Mouse (Mus musculus) heart, postnatal 0 days (tissue): Measurements from ENCODE around the gene 1110032A03Rik. TPM values are rescaled to one million over a fixed set of nuclear protein-coding genes. Genes with fewer than 3 reads are reported as not detected.

Experiments
- ATAC-seq: fragments of 200-750 bp; cut with Nextera tagmentation; 2 replicates; pipeline ENCODE4 v1.8.0; 2017; ENCODE audit warnings: low read depth, moderate number of reproducible peaks, moderate library complexity; ENCODE audit not compliant: insufficient read depth
- DNase-seq: peaks from one replicate; pipeline ENCODE4 v3.0.0-alpha.2; 2016; ENCODE audit warnings: low spot score
- H3K27ac ChIP-seq: fragments of 300-500 bp; sonication (generic); 2 replicates; pipeline ENCODE4 v1.5.1; 2014; ENCODE audit warnings: low read depth, mild to moderate bottlenecking
- H3K27me3 ChIP-seq: fragments of 300-500 bp; sonication (generic); 2 replicates; pipeline ENCODE4 v1.6.1; 2014; ENCODE audit warnings: low read length, mixed read lengths; ENCODE audit not compliant: control insufficient read depth, insufficient read depth
- H3K36me3 ChIP-seq: fragments of 300-500 bp; sonication (generic); replicated peaks from 2 replicates; pipeline ENCODE4 v1.6.1; 2014; ENCODE audit warnings: low read length, mixed read lengths; ENCODE audit not compliant: control insufficient read depth, insufficient read depth
- H3K4me1 ChIP-seq: fragments of 300-500 bp; sonication (generic); 2 replicates; pipeline ENCODE4 v1.6.1; 2014; ENCODE audit warnings: antibody characterized with exemption; ENCODE audit not compliant: control insufficient read depth, insufficient read depth
- H3K4me2 ChIP-seq: fragments of 300-500 bp; sonication (generic); 2 replicates; pipeline ENCODE4 v1.6.1; 2014; ENCODE audit warnings: low read depth, mild to moderate bottlenecking, low read length, moderate library complexity
- H3K4me3 ChIP-seq: fragments of 300-500 bp; sonication (generic); 2 replicates; pipeline ENCODE4 v1.5.1; 2014; ENCODE audit warnings: low read depth, low read length
- H3K9ac ChIP-seq: fragments of 300-500 bp; sonication (generic); replicated peaks from 2 replicates; pipeline ENCODE4 v1.6.1; 2014; ENCODE audit warnings: low read depth, low read length, mixed read lengths
- H3K9me3 ChIP-seq: fragments of 300-500 bp; sonication (generic); replicated peaks from 2 replicates; pipeline ENCODE4 v1.6.1; 2016; ENCODE audit warnings: low read length; ENCODE audit not compliant: control insufficient read depth
- CTCF ChIP-seq: IDR thresholded peaks from 2 replicates; pipeline ENCODE4 v1.5.1; 2016; ENCODE audit warnings: antibody characterized with exemption, control low read depth, low read depth
- EP300 ChIP-seq: IDR thresholded peaks from 2 replicates; pipeline ENCODE4 v1.6.1; 2016; ENCODE audit warnings: antibody characterized with exemption, low read depth
- WGBS: fragments of 180-500 bp; shearing (Covaris S2); extraction: QIAGEN DNeasy Blood & Tissue Kit; methylation state at CpG from one replicate; pipeline ENCODE4 v1.1.7; 2014; 5-methylcytosine and 5-hydroxymethylcytosine counted together
- polyA plus RNA-seq: library from polyadenylated mRNA; unstranded; fragments of >200 nt; fragmentation: Nextera tagmentation; extraction: Ambion mirVana; gene quantifications from 2 replicates; pipeline ENCODE4 v1.2.1, GENCODE M21; 2015
- total RNA-seq: library from RNA; depleted of rRNA; stranded (reverse); fragments of >200 nt; gene quantifications from 2 replicates; pipeline ENCODE4 v1.2.3, GENCODE M21; 2014; ENCODE audit warnings: low replicate concordance

The 1110032A03Rik gene
- total and polyA plus RNA-seq, 2 experiments from 2014 or later, result 8.0 to 32.6 TPM

DNA sequence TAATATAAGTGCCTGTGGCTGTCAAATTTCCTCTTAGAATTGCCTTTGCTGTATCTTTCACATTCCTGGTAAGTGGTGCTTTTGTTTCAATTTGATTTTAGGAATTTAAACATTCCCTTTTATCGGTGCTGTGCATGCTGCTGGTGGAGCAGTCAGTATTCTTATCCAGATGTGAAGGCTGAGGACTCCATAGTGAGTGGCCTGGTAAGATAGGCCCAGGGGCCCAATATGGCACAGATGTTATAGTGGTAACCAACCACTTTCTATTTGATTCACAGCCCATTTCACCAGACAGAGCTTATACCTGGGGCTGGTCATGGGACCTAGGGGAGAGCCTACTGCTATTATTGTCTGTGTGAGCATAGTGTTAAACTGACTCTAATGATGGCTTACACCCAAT, 41.2 kb upstream of the 1110032A03Rik start:
- 94% methylated on average over 1 of the region's 1 CpGs for WGBS
- Histone ChIP-seq H3K4me3 (no peak overlapping the region), H3K9ac (no peak overlapping the region), H3K36me3 (peaks cover 19% of the 10 kb centered on the region; the same call in 1 of the 2 replicates), H3K27me3 (no peaks in the 10 kb centered on the region), H3K4me2 (no peak overlapping the region), H3K27ac (no peak overlapping the region), H3K4me1 (no peaks in the 10 kb centered on the region), H3K9me3 (no peaks in the 10 kb centered on the region)
- TF ChIP-seq EP300, result no peak
- no peak for TF ChIP-seq CTCF
- DNase-seq (no peak), ATAC-seq (no peak)

DNA sequence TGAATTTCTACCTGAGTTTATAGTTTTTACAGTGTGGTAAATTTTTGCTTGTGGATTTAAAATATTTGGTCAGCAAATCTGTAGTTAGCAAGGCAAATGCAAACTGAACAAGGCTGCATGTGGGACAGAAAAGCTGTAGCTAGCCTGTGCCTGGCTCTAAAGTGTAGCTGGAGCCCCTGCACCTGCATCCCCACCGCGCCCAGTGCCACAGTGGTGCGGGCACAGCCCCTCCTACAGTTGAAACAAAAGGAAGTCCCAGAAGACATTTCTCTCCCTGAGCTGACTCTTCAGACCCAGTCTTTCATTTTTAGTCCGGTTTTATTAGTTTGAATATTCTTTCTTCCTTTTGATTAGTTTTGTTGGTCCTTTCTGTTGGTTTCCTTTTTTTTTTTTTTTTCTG, 40.3 kb upstream of the 1110032A03Rik start:
- Histone ChIP-seq H3K36me3 (peaks cover 19% of the 10 kb centered on the region; the same call in 1 of the 2 replicates), H3K4me3 (no peak overlapping the region), H3K4me2 (no peak overlapping the region), H3K27ac (no peak overlapping the region), H3K9me3 (no peaks in the 10 kb centered on the region), H3K9ac (no peak overlapping the region), H3K4me1 (no peaks in the 10 kb centered on the region; the same call in 1 of the 2 replicates), H3K27me3 (no peaks in the 10 kb centered on the region)
- TF ChIP-seq CTCF (no peak), EP300 (no peak)
- DNase-seq, result no peak
- no peak for ATAC-seq
- 92% methylated on average over 4 of the region's 4 CpGs for WGBS

- Histone ChIP-seq H3K36me3 (peaks cover 22% of the 10 kb centered on the region), H3K4me3 (no peak overlapping the region), H3K9me3 (no peaks in the 10 kb centered on the region), H3K27me3 (no peaks in the 10 kb centered on the region), H3K4me2 (no peak overlapping the region), H3K9ac (no peak overlapping the region), H3K4me1 (no peaks in the 10 kb centered on the region; the same call in 1 of the 2 replicates), H3K27ac (no peak overlapping the region)
- no peak for DNase-seq
- TF ChIP-seq CTCF (no peak), EP300 (no peak)
- ATAC-seq, result no peak
- 93% methylated on average over 5 of the region's 5 CpGs for WGBS
These were observed 38.5 kb upstream of the 1110032A03Rik start for GRCm38 (mm10) chr9:50813796-50814195.

GRCm38 (mm10) chr9:50811746-50812145, 36.4 kb upstream of the 1110032A03Rik start:
- ATAC-seq, result no peak
- Histone ChIP-seq H3K27ac (no peak overlapping the region), H3K36me3 (peaks cover 33% of the 10 kb centered on the region), H3K4me2 (no peak overlapping the region), H3K4me3 (no peak overlapping the region), H3K9me3 (no peaks in the 10 kb centered on the region), H3K4me1 (no peaks in the 10 kb centered on the region; the same call in 1 of the 2 replicates), H3K9ac (no peak overlapping the region), H3K27me3 (no peaks in the 10 kb centered on the region)
- TF ChIP-seq CTCF (no peak), EP300 (no peak)
- 79% methylated on average over 2 of the region's 2 CpGs for WGBS
- DNase-seq, result no peak

DNA sequence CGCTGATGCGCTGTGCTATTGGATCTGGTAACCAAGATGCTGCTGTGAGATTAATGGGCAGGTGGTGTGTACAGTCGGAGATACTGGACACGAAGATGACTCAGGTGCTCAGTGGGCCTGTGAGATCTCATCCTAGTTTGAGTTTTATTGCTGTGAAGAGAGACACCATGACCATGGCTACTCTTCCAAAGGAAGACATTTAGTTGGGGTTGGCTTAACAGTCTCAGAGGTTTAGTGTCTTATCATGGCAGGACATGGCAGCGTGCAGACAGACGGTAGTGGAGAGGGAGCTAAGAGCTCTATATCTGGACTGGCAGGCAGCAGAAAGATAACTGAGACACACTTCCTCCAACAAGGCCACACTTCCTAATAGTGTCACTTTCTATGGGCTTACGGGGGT, 35.9 kb upstream of the 1110032A03Rik start:
- ATAC-seq (no peak), DNase-seq (no peak)
- H3K36me3 ChIP-seq, result peaks cover 35% of the 10 kb centered on the region
- 65% methylated on average over 7 of the region's 7 CpGs for WGBS
- H3K4me3 ChIP-seq, result no peak overlapping the region
- no peaks in the 10 kb centered on the region; the same call in 1 of the 2 replicates for H3K4me1 ChIP-seq
- H3K27me3 ChIP-seq, result no peaks in the 10 kb centered on the region
- no peak overlapping the region for H3K4me2 ChIP-seq
- TF ChIP-seq CTCF, result no peak
- no peak for TF ChIP-seq EP300
- no peak overlapping the region for H3K27ac ChIP-seq
- H3K9me3 ChIP-seq, result no peaks in the 10 kb centered on the region
- no peak overlapping the region for H3K9ac ChIP-seq

DNA sequence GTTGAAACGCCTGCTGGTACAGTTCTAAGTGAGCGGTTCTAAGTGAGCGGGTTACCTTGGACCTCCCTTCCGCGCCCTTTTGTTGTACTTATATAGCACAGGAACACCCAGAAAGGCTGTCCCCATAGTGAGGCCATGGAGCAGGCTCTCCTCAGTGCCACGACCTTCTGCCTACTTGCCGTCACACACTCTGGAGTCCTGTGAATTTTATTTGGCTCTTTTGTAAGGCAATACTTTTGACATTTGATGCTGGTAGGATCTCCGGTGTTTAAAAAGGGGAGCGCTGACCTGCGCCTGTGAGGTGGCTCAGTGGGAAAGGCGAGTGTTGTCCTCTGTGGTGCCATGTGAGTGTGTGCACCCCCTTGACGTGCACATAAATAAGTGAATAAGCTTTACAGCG, 33.8 kb upstream of the 1110032A03Rik start:
- DNase-seq (no peak), ATAC-seq (no peak)
- H3K27ac ChIP-seq, result no peak overlapping the region
- no peaks in the 10 kb centered on the region for H3K9me3 ChIP-seq
- H3K4me3 ChIP-seq, result no peak overlapping the region
- no peak overlapping the region for H3K9ac ChIP-seq
- no peaks in the 10 kb centered on the region; the same call in 1 of the 2 replicates for H3K4me1 ChIP-seq
- H3K36me3 ChIP-seq, result peaks cover 55% of the 10 kb centered on the region
- TF ChIP-seq EP300 (no peak), CTCF (no peak)
- H3K4me2 ChIP-seq, result no peak overlapping the region
- WGBS, result 92% methylated on average over 13 of the region's 13 CpGs
- H3K27me3 ChIP-seq, result no peaks in the 10 kb centered on the region
